Mouse (Mus musculus) erythroblast, embryonic 14.5 days (primary cell): Measurements from ENCODE around the gene Gpr19. TPM values are rescaled to one million over a fixed set of nuclear protein-coding genes. Genes with fewer than 3 reads are reported as not detected.

Experiments
- H3K27me3 ChIP-seq: 2 replicates; pipeline ENCODE4 v1.6.1; 2012; ENCODE audit warnings: inconsistent platforms; ENCODE audit not compliant: control insufficient read depth
- H3K36me3 ChIP-seq: 2 replicates; pipeline ENCODE4 v1.6.1; 2012; ENCODE audit warnings: mild to moderate bottlenecking, inconsistent platforms; ENCODE audit not compliant: control insufficient read depth
- H3K4me1 ChIP-seq: 2 replicates; pipeline ENCODE4 v1.6.1; 2012; ENCODE audit warnings: inconsistent platforms; ENCODE audit not compliant: control insufficient read depth
- H3K4me3 ChIP-seq: replicated peaks from 2 replicates; pipeline ENCODE3; 2012; ENCODE audit warnings: moderate library complexity, mild to moderate bottlenecking, inconsistent platforms
- H3K9me3 ChIP-seq: 2 replicates; pipeline ENCODE4 v1.6.1; 2012; ENCODE audit warnings: low read length, inconsistent platforms, mixed read lengths; ENCODE audit not compliant: control insufficient read depth
- GATA1 ChIP-seq: IDR thresholded peaks from 2 replicates; pipeline ENCODE4 v1.6.1; 2012; ENCODE audit warnings: low read length, inconsistent platforms, mixed read lengths
- TAL1 ChIP-seq: IDR thresholded peaks from 3 replicates; pipeline ENCODE4 v1.6.1; 2012; ENCODE audit warnings: low read length, inconsistent platforms, mixed read lengths
- polyA plus RNA-seq: library from polyadenylated mRNA; stranded (reverse); fragments of >175 nt; gene quantifications from 2 replicates; pipeline ENCODE4 v1.2.3, GENCODE M21; 2012

Gene Gpr19
- polyA plus RNA-seq, 1 experiment = 0.36 TPM

GRCm38 (mm10) chr6:134919511-134920189 lies 21.3 kb upstream of the Gpr19 start:
- TF ChIP-seq TAL1 (no peak), GATA1 (no peak)
- Histone ChIP-seq H3K36me3 (peaks cover 30% of the 10 kb centered on the region), H3K9me3 (no peaks in the 10 kb centered on the region), H3K27me3 (peaks cover 21% of the 10 kb centered on the region), H3K4me3 (peak overlapping the region; percentile 74), H3K4me1 (peaks cover 65% of the 10 kb centered on the region)

GRCm38 (mm10) chr6:134918769-134919168 lies 20.4 kb upstream of the Gpr19 start:
- H3K4me1 ChIP-seq = peaks cover 58% of the 10 kb centered on the region
- no peak overlapping the region for H3K4me3 ChIP-seq
- peaks cover 22% of the 10 kb centered on the region for H3K36me3 ChIP-seq
- peaks cover 21% of the 10 kb centered on the region for H3K27me3 ChIP-seq
- no peaks in the 10 kb centered on the region for H3K9me3 ChIP-seq
- TF ChIP-seq TAL1 = no peak
- TF ChIP-seq GATA1 = no peak

GRCm38 (mm10) chr6:134917087-134917486 lies 18.7 kb upstream of the Gpr19 start:
- peaks cover 42% of the 10 kb centered on the region for H3K4me1 ChIP-seq
- TF ChIP-seq GATA1 = no peak
- no peak for TF ChIP-seq TAL1
- peaks cover 21% of the 10 kb centered on the region for H3K27me3 ChIP-seq
- H3K36me3 ChIP-seq = peaks cover 5% of the 10 kb centered on the region
- H3K9me3 ChIP-seq = no peaks in the 10 kb centered on the region
- peak overlapping the region; percentile 69 for H3K4me3 ChIP-seq

GRCm38 (mm10) chr6:134916641-134917040 lies 18.3 kb upstream of the Gpr19 start:
- H3K4me3 ChIP-seq = peak overlapping the region; percentile 69
- peaks cover under 1% of the 10 kb centered on the region for H3K36me3 ChIP-seq
- peaks cover 39% of the 10 kb centered on the region for H3K4me1 ChIP-seq
- peaks cover 21% of the 10 kb centered on the region for H3K27me3 ChIP-seq
- H3K9me3 ChIP-seq = no peaks in the 10 kb centered on the region
- TF ChIP-seq TAL1 (no peak), GATA1 (no peak)

DNA sequence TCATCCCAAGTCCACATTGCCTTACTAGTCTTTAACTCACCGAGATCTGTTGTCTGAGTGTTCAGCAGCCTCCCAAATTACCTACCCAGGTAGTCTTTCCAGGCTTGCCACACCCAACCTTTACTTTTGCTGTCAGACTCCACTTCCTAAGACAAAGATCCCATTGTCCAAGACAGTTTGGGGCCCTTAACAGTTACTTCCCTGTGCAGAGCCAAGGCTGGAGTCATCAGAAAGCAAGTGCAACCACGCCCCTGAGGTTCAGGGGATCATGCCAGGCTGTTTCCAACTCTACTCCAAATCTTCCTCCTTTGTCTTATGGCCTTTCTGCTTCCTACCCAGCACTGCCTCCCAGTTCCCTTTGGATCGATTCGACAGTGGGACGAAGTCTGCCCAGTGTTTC lies 16.1 kb upstream of the Gpr19 start:
- Histone ChIP-seq H3K9me3 (no peaks in the 10 kb centered on the region), H3K36me3 (no peaks in the 10 kb centered on the region), H3K27me3 (peaks cover 19% of the 10 kb centered on the region), H3K4me1 (peaks cover 35% of the 10 kb centered on the region), H3K4me3 (no peak overlapping the region)
- no peak for TF ChIP-seq GATA1
- no peak for TF ChIP-seq TAL1

DNA sequence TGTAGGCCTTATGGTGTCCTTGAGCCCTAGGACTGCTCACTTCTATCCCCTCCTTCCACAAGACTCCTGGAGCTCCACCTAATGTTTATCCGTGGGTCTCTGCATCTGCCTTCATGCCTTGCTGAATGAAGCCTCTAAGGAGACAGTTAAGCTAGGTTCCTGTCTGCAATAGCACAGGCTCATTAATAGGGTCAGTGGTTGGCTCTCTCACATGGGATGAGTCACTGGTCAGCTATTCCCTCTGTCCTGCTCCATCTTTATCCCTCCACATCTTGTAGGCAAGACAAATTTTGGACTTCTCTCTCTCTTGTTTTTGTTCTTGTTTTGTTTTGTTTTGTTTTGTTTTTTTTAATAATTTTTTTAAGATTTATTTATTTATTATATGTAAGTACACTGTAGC lies 7.4 kb upstream of the Gpr19 start:
- no peaks in the 10 kb centered on the region for H3K27me3 ChIP-seq
- H3K4me3 ChIP-seq = no peak overlapping the region
- peaks cover 27% of the 10 kb centered on the region for H3K4me1 ChIP-seq
- H3K36me3 ChIP-seq = no peaks in the 10 kb centered on the region
- TF ChIP-seq TAL1 = no peak
- TF ChIP-seq GATA1 = no peak
- peaks cover 5% of the 10 kb centered on the region for H3K9me3 ChIP-seq

- Histone ChIP-seq H3K4me3 (no peak overlapping the region), H3K9me3 (peaks cover 5% of the 10 kb centered on the region), H3K36me3 (no peaks in the 10 kb centered on the region), H3K27me3 (no peaks in the 10 kb centered on the region), H3K4me1 (peaks cover 41% of the 10 kb centered on the region)
- TF ChIP-seq GATA1 = no peak
These were observed 5.8 kb upstream of the Gpr19 start for GRCm38 (mm10) chr6:134903891-134904884.

- H3K27me3 ChIP-seq = no peaks in the 10 kb centered on the region
These were observed 5.0 kb upstream of the Gpr19 start for GRCm38 (mm10) chr6:134903368-134903767.

GRCm38 (mm10) chr6:134897443-134898094 lies 809 bp downstream of the Gpr19 start:
- no peak for TF ChIP-seq GATA1
- no peak for TF ChIP-seq TAL1
- peaks cover 49% of the 10 kb centered on the region for H3K4me1 ChIP-seq
- peak overlapping the region; percentile 97 for H3K4me3 ChIP-seq
- H3K9me3 ChIP-seq = no peaks in the 10 kb centered on the region
- H3K27me3 ChIP-seq = no peaks in the 10 kb centered on the region
- no peaks in the 10 kb centered on the region for H3K36me3 ChIP-seq

More at GRCm38 (mm10) chr6:134903368-134903767, 5.0 kb upstream of the Gpr19 start:
- Histone ChIP-seq H3K9me3 (peaks cover 5% of the 10 kb centered on the region), H3K4me3 (no peak overlapping the region), H3K4me1 (peaks cover 47% of the 10 kb centered on the region), H3K36me3 (no peaks in the 10 kb centered on the region)
- TF ChIP-seq GATA1 (no peak), TAL1 (no peak)
